Mouse (Mus musculus): ENCODE measurements around the gene Tlx1.

DNA sequence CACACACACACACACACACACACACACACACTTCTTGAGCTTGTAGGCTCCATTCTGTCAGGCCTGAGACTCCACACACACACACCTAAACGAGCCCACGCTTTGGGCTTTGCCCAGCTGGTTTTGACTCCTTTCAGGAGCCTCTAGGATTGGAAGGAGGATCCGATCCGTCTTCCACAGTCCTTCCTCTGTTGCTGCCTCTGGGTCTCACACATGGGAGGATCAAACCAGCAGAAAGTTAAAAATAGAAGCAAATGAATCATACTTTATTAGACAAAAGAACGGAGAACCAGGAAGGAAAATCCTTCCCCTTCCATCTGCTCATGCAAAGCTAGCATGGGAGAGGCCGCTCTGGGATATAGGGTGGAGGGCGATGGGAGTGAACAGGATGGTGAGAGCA is 11.7 kb downstream of the Tlx1 start:
- TF ChIP-seq CTCF (IDR thresholded peaks at IDR 0.05; ENCODE audit: insufficient read depth, low read depth, low read length) (no peak), POLR2A (IDR thresholded peaks at IDR 0.05; ENCODE audit: insufficient read depth, low read depth, low read length) (no peak)
